Mouse (Mus musculus) MEL (cell line): Measurements from ENCODE around the gene D130043K22Rik.

Experiments
- CHD2 ChIP-seq: IDR thresholded peaks from 2 replicates; pipeline ENCODE4 v1.6.1; 2011; ENCODE audit warnings: low read length, improper control_type of control experiment
- CTCF ChIP-seq, 3 experiments: IDR thresholded peaks in 2 of 3; conservative IDR thresholded peaks in 1 of 3; 2 replicates each; pipeline ENCODE4 v1.5.1; 2011 to 2012; ENCODE audit warnings: low read length in 3 of 3, low read depth in 2 of 3, mild to moderate bottlenecking in 2 of 3, improper control_type of control experiment in 1 of 3, inconsistent platforms in 1 of 3, mixed read lengths in 1 of 3, moderate library complexity in 1 of 3; ENCODE audit not compliant: control insufficient read depth in 1 of 3, insufficient read depth in 1 of 3, poor library complexity in 1 of 3, severe bottlenecking in 1 of 3
- KAT2A ChIP-seq: conservative IDR thresholded peaks from 2 replicates; pipeline ENCODE4 v1.6.1; 2012; ENCODE audit warnings: low read depth, low read length, improper control_type of control experiment, inconsistent platforms
- MEF2A ChIP-seq: IDR thresholded peaks from 2 replicates; pipeline ENCODE4 v1.6.1; 2014; ENCODE audit warnings: low read depth, mild to moderate bottlenecking, inconsistent platforms, low read length, improper control_type of control experiment; ENCODE audit not compliant: poor library complexity, insufficient replicate concordance, severe bottlenecking; ENCODE audit errors: extremely low read depth
- NELFE ChIP-seq: IDR thresholded peaks from 2 replicates; pipeline ENCODE4 v1.6.1; 2011; ENCODE audit warnings: low read depth, low read length, improper control_type of control experiment
- NRF1 ChIP-seq: IDR thresholded peaks from 2 replicates; pipeline ENCODE4 v1.6.1; 2014; ENCODE audit warnings: low read depth, mild to moderate bottlenecking, inconsistent platforms, low read length, improper control_type of control experiment, moderate library complexity; ENCODE audit not compliant: poor library complexity, insufficient read depth, severe bottlenecking
- POLR2A ChIP-seq, 2 experiments: IDR thresholded peaks; 2 replicates each; pipeline ENCODE4 v1.6.1; 2011 to 2012; ENCODE audit warnings: low read length in 2 of 2, mild to moderate bottlenecking in 2 of 2, control low read depth in 1 of 2, improper control_type of control experiment in 1 of 2, low read depth in 1 of 2, moderate library complexity in 1 of 2; ENCODE audit not compliant: control insufficient read depth in 1 of 2, insufficient read depth in 1 of 2, poor library complexity in 1 of 2
- POLR2AphosphoS5 ChIP-seq: IDR thresholded peaks from 2 replicates; pipeline ENCODE4 v1.6.1; 2012; ENCODE audit warnings: low read depth, borderline replicate concordance, mild to moderate bottlenecking, inconsistent platforms, low read length, moderate library complexity, mixed read lengths
- RCOR1 ChIP-seq: IDR thresholded peaks from 2 replicates; pipeline ENCODE4 v1.6.1; 2012; ENCODE audit warnings: low read depth, mild to moderate bottlenecking, inconsistent platforms, low read length, improper control_type of control experiment
- SIN3A ChIP-seq: IDR thresholded peaks from 2 replicates; pipeline ENCODE4 v1.6.1; 2012; ENCODE audit warnings: low read length, improper control_type of control experiment, inconsistent platforms
- TAL1 ChIP-seq: IDR thresholded peaks from 2 replicates; pipeline ENCODE4 v1.6.1; 2012; ENCODE audit warnings: mild to moderate bottlenecking, inconsistent platforms, low read length, moderate library complexity, mixed read lengths
- TCF12 ChIP-seq: IDR thresholded peaks from 2 replicates; pipeline ENCODE4 v1.6.1; 2014; ENCODE audit warnings: low read depth, mild to moderate bottlenecking, inconsistent platforms, low read length, improper control_type of control experiment, moderate library complexity
- UBTF ChIP-seq: IDR thresholded peaks from 2 replicates; pipeline ENCODE4 v1.6.1; 2012; ENCODE audit warnings: low read depth, mild to moderate bottlenecking, inconsistent platforms, low read length, improper control_type of control experiment, moderate library complexity, borderline replicate concordance; ENCODE audit not compliant: insufficient read depth
- ZMIZ1 ChIP-seq: IDR thresholded peaks from 2 replicates; pipeline ENCODE4 v1.6.1; 2012; ENCODE audit warnings: low read depth, mild to moderate bottlenecking, inconsistent platforms, low read length, improper control_type of control experiment, moderate library complexity

DNA sequence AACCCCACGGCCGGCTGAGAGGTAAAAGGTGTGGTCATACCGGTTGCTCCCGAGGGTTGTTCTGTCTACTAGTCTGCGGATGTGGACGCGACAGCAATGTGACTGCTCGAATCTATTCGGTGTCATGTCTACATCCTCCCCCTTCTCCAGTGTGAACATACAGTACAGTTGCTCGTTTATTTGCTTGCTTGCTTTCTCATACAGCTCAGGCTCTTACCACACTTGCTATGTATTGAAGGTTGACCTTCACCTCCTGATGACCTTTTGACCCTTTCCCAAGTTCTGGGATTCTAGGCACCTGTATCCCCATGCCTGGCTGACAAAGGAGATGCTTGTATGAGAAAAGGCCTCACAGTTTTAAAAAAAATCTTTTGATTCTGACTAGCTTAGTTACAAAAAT lies 22.9 kb downstream of the D130043K22Rik start:
- TF ChIP-seq CTCF (IDR thresholded peaks at IDR 0.05 in 2 of 3, conservative IDR thresholded peaks at IDR 0.05 in 1 of 3; ENCODE audit: control insufficient read depth in 1 of 3, insufficient read depth in 1 of 3, low read depth in 2 of 3, low read length in 3 of 3, poor library complexity in 1 of 3, severe bottlenecking in 1 of 3) (no peak), MEF2A (no peak), POLR2A (IDR thresholded peaks at IDR 0.05; ENCODE audit: control insufficient read depth in 1 of 2, insufficient read depth in 1 of 2, low read depth in 1 of 2, low read length in 2 of 2, poor library complexity in 1 of 2) (no peak), TCF12 (no peak), SIN3A (no peak), UBTF (no peak), NRF1 (no peak), ZMIZ1 (no peak), KAT2A (no peak), POLR2AphosphoS5 (no peak), TAL1 (no peak), NELFE (no peak), RCOR1 (no peak), CHD2 (no peak)
